Mouse (Mus musculus) spleen, adult 18-20 months (tissue): ENCODE data around the gene Filip1l.

Experiments used
- DNase-seq, 2 experiments: peaks; one replicate each; pipeline ENCODE4 v3.0.0; 2022; ENCODE audit warnings: mixed read lengths in 2 of 2

Filip1l gene

DNA sequence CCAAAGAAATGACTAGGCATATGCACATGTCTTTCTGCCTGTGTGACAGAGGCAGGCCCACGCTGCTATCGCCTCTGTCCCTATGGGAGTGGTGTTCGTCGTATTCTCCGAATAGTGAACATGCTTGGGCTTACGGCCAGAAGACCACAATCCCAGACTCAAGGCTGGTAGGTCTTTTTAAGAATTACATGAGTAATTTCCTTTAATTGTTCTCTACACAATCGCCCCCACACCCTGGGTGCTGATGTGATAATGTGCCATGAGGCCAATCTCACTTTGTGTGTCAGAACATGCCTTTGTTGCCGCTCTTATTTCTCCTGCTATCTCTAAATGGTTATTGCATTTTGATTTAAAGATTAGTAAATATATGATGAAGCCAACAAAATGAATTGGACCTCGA, 132.4 kb downstream of the Filip1l start:
- no peak for DNase-seq

DNA sequence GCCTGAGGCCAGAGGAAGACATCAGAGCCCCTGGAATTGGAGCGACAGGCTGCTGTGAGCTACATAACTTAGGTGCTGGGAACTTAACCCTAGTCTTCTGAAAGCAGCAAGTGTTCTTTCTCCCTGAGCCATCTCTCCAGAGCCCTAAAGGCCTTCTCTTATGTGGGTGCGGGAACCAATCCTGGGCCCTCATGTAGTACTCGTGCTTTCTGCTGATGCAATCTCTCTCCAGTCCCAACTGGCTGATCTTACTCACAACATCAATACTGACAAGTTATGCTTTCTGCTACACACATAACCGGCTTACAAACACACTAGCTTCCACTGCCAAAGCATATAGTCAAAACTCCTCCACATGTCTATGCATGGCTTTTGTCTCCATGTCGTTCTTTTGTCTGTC, 133.4 kb downstream of the Filip1l start:
- DNase-seq, result no peak

DNA sequence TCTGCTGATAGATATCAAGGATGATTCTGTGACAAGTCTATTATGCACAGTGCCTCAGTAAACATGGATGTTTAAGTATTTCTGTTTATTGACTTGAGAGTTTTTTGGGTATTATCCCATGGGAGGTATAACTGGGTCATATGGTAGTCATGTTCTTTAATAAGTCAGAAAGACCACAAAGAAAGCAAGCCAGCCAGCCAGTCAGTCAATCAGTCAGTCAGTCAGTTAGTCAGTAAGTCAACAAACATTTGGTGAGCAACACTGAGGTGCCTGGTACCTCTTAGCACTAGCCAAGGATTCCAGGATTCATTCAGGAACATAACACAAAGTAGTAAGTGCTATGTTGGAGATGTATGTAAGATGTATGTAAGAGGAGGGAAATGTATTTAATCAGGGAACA, 135.8 kb downstream of the Filip1l start:
- no peak for DNase-seq

DNA sequence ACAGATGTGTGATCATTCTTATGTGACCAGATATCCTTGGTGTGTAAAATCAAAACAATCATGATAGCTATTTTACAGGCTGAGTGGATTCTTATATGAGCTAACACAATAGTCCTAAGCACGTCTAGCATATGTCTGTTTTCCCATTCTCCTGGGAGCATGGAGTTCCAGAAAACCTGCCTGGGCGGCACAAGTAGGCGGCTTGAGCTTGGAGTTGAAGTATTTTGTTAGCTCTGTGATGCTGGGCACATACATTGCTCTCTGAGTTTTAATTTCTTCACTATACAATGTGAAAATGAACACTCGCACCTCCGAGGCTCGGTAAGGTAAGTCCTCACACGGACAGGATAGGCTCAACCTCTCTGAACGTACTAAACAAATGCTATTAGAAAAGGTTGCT, 137.8 kb downstream of the Filip1l start:
- no peak for DNase-seq

DNA sequence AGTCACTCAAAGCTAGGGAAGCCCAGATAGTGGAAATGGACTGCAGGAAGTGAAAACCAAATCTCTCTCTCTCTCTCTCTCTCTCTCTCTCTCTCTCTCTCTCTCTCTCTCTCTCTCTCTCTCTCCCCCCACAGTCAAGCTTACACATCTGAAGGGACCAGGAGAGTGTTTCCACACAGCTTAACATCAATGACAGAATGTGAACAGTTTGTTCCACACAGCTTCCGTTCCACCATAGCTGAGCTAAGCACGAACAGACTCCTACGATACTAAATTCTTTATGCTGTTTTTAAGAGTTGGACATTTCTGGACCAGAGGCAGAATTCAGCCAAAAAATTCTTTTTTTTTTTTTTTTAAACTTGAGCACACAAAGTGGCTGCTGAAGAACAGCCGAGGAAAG, 139.0 kb downstream of the Filip1l start:
- no peak for DNase-seq

DNA sequence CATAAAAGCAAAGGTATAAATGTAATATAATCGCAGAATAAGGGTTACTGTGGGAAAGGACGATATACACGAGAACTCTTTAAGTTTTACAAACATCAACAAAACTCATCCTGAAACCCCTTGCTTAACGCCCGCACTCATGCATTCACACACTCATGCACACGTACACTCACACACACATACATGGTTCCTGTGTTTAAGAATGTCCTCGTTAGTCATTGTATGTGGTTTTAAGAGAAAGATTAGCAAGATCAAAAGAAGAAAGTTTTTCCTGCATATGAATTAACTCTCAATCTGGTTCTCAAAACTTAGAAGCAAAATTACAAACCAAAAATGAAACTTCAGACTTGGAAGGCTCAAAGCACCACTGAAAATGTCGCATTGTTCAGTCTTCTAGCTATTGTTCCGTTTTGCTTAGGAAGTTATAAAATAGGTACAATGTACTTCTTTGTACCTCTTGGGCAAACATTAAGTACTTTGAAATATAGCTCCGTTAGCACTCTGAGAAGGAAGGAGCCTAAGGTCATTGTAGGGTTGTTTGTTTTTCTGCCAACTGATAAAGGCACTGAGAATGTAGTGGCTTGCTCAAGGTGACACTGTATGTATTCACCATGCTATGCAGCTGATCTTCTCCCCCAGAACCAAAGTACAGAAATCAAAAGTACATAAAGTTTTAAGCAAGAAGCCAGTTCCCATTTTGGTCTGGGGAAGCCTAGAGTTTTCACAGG, 142.7 kb downstream of the Filip1l start:
- no peak for DNase-seq

DNA sequence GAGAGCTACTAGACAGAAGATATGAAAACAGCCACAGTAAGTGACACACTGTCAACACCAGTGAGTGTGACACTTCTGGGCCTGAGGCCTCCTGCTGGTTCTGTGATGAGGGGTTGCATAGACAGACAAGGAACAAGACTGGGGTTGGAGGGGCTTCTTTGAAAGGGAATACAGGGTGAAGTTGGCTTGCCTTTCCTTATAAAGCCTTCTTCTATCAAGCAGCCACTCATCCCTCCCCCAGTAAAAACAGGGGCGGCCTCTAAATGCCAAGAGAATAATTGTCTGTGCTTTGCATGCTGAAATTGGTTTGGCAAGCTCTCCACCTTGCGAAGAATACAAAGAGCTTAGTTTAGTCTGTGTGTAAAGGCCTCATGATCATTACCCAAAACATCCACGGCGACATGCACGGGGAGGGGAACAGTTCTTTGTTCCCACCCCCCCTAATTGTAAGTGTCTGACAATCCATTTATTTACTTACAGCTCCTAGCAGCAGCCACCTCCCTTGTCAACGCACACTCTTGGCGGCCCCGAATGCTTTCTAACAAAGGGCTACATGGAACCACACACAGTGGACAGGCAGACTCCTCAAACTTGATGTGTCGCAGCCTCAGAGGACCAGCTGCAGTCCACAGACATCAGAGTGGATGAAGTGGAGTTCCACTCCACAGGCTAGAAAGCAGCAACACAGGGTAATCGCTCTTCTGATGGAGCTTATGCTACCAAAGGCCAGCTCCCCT, 143.7 kb downstream of the Filip1l start:
- DNase-seq, result no peak

DNA sequence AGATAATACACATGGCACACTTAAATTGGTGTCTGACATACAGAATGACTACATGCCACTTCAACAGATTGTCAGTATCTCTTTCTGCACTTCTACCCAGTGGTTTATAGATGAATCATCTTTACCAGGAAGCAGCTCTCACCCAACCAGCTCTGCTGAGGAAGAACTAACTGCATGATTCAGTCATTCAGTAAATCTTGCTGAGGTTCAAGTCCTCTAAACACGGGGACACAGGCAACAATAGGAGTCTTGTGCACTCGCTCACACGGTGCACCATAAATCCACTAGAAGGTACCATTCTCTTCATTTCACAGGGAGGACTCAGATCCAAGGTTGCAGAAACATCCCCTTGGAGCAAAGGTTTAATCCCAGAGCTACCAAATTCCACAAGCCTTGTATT, 148.0 kb downstream of the Filip1l start:
- no peak for DNase-seq

DNA sequence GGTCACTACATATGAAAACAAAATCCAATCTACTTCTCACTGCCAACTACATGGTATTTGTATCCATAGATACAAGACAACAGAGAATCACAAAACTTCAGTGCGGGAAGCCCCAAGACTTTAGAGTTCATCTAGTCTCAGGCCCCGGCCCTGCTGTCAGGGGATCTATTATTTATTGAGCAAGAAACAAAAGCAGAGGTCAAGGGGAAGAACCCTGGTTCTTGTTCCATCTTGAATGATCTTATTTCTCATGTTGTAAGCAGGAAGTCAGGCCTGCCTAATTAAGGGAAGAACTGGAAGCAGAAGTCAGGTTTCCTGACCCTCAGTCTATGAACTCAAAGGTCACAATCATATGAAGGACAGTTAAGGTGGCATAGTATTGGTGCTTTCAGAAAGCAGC, 149.3 kb downstream of the Filip1l start:
- no peak for DNase-seq

DNA sequence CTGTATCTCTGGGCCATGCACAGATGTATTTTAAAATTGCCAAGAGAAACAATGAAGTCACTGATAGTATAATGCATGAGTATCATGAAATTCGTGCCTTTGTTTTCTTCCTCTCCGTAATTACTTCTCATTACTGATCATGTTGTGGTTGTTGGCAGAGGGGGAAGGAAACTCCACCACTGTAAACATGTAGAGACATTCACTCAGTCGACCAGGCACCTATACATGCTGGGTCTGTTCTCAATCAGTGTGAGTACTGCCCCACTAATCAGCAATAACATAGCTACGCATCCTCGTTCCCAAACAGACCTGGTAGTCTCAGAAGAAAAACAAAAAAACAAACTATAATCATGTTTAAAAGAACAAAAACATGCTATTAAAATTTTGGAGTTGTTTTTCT, 149.9 kb downstream of the Filip1l start:
- no peak for DNase-seq

DNA sequence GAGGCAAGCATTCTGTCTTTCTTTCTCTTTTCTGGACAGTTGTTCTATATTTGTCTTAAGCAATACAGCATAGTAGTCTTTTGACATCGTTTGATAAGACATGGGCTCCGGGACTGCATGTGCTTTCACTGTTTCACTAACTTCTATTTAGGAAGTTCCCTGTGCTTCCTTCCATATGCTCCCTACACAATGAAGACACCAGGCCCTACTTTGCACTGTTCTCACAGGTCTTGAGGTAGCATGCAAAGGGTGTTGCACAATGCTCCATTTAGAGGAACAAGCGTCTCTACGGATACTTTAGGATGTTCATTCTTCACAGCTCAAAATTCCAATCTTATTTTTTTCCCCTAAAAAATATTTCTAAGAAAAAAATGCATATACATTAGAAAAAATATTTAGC, 151.8 kb downstream of the Filip1l start:
- no peak for DNase-seq

DNA sequence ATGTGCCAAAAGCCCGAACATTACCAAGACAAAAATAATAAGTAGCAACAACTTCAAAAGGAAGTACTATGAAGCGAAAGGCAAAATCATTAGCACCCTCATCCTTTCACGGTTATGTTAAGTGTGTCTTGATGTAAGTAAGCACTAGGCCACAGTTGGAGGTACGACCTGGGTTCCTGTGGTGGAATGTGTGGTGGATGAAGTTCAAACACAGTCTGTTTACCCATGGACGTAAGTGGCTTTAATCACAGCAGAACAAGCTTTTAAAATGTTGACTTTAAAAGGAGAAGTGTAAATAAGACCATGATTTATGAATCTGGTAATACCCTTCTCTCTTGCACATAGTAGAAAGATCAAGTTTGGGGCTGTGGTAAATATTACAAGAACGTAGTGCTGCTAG, 153.2 kb downstream of the Filip1l start:
- DNase-seq, result no peak

DNA sequence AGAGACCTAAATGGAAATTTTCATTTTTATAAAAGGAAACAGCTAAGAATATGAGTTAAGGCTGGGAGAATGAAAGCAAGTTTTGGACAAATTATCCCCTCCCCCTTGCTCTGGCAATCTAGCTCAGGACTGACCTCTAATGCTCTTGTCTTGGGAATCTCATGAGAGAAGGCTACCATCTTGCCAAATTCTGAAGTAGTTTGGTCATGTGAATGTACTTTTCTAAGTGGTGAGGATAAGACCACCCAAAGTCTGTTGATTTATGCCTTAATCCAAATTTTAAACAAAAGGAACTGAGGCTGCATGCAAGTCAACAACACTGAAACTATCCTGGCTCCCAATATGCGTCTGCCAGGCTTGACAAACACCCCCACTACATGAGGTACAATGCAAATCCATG, 155.5 kb downstream of the Filip1l start:
- DNase-seq, result no peak

DNA sequence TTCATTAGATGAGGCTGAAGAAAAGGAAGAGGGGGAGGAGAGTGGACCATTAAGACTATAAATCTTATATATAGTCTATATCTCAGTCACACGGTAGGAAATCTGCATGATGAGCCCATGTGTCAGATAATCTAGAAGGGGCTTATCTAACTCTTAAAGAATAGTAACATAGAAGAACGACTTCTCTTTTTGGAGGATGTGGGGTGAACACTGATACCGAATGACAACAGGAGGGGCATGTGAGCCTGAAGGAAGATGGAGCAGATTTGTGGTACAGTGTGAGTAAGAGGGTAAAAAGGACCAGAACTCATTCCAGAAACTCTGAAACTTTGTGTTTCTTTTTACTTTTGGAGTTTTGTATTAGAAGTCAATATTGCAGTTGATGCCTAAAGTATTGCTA, 156.2 kb downstream of the Filip1l start:
- no peak for DNase-seq

DNA sequence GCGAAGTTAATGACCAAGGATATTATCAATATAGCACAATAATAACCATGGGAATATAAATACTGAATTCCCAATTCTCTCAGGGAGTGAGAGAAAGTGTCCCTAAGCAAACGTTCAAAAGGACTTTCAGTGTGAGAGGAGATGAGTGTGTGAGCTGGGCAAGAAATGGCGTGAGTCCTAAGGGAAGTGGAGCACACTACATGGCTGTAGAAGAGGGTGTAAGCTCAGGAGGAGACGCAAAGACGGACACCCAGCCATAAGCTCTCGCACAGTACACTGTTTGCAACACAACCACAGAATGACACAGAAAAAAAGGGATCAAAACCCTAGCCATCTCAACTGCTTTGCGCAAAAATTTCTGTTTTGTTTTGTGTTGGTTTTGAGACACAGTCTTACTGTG, 160.7 kb downstream of the Filip1l start:
- DNase-seq, result no peak

DNA sequence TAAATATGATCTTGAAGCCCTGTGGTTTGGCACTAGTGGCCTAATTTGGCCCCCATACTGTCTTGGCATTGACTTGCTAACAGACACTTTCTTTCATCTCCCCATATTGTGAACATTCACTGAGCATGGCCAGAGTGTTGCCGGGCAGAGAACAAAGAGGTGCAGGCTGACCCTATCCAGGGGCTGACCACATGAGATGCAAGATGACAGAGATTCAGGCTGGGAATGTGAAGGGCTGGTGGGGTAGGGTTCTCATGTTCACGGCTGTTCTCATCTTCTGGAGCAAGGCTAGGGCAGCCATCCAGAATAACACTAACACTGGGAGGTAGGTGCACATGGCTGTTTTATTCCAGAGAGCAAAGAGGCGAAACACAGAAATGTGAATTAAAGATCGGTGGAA, 161.5 kb downstream of the Filip1l start:
- no peak for DNase-seq

DNA sequence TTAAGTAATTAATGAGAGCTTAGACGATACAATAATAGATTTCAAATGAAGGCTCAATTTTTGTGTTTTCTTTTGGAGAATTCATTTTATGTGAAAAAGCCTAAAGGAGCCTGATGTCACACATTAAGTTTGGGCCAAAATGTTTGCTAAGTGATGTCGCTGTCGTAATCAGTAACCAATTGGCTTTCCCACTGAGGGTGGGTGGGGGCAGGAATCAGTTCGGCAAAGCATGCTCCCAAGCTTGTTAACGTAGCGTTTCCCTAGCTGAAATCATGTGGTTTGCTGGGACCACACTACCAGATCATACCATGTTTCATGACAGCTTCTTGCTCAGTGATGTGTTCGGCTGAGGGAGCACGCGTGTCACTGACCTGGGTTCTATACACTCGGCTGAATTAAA, 162.7 kb downstream of the Filip1l start:
- no peak for DNase-seq

DNA sequence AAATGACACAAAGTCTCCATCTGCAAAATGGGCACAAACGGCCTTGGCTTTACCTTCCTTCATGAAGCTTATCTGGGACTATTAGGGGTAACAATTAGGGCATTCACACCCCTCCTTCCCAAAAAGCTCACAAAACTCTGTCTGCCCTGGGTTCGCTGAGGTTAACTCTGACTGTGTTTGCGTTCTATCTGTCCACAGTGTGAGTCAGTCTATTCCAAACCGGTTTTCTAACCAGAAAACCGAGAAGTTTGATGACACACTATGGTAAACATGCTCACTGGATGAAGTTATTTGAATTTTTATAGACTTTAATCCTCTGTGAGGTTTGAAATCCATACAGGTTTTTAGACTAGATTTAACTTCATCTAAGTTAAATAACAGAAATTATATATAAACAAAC, 172.2 kb downstream of the Filip1l start:
- DNase-seq, result no peak

DNA sequence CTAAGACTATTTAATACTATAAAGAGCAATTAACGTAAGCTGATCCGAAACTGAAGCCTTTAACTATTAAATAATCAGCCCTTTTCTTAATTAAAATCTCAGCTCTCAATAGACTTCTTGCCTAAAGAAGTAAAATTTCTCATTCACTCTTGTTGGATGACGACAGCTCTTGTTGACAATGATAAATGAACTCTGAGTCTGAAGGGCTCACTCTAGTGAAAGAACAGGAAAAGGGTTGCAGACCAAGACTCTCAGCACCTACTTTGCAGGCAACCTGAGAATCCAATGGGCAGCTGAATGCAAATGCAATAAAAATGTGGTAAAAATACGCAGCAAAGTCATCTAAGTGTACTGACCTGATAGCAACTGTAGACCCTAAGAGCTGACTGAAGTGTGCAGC, 172.6 kb downstream of the Filip1l start:
- DNase-seq, result no peak

DNA sequence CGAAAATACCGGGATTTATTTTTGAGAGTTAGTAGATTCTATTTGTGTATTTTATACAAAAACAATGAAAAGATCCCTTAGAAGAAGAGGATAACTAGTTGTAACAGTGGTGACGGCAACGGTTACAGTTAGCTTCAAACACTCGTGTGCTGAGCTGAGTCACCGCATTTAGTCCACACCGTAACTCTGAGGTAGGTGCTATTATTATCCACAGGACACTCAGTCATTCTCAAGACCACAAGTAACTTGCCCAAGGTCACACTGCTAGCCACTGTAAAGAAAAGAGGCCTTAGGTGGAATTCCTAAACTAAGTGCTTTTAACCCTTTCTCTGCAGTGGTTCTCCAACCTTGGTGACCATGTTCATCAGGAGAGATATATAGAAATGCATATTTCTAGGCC, 174.0 kb downstream of the Filip1l start:
- no peak for DNase-seq

DNA sequence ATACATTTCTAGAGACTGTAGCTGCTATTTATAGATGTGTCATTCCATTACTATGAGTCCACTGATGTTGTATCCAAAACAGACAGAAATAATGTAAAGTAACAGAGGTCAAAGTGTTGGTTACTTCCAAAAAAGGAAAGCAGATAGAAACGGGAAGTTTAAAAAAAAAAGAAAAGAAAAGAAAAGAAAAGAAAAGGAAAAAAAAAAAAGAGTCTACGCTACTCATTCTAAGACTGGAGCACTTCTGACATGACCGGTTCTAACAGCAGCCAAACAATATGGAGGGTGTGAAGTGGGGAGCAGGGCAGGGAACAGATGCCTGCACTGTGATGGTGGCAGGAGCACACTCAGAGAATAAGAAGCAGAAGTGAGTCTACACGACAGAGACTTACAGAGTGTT, 175.6 kb downstream of the Filip1l start:
- no peak for DNase-seq

DNA sequence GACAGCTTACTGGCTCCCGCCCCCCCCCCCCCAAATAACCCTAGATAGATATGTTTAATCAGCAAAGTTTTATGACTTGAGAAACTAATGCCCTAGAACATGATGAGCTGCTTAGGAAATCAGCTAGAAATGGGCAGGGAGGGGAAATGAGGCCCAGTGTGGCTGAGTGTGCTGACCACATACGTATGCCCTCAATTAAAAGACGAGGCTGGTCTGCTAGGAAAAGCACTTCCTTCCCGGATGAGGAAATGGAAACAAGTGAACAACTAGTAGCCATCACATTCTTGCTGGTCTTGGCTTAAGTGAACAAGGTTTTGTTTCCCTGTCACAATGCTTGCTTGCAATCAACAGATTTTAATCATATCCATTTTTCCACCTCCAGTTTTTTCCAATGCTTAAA, 177.7 kb downstream of the Filip1l start:
- no peak for DNase-seq

DNA sequence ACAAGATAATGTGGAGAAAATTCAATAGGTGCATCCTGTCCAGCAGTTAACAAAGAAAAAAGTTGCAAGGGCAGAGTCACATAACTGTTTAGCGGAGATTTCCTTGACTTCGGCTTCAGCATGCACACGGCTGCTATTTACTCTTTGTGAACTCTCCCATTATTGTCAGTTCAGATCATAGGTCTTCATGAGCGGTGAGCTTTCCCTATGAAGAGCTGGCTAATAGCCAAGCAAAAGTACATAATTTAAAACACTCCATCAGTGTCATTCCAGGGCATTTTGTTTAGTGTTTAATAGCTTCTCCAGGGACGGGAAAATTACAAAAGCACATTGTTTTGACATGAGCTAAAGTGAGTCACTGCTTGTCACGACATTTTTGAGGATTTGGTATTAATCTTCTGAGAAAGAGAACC, 179.2 kb downstream of the Filip1l start:
- DNase-seq, result no peak

DNA sequence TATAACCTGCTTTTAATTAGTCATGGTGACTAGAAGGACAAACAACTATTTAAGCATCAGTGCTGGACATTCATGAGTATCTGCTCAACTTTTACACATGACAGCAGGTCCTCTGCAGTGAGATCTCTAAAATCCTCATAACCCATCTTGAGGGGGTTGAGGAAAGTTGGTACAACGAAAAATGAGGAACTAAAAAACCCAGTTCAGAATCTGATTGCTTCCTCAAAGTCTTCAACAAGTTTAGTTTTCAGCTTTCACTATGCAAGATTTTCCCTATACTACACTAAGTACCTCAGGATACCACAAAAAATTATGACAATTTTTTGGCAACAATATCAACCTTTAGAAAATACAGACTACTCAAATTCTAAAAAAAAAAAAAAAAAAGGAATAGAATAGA, 181.5 kb downstream of the Filip1l start:
- no peak for DNase-seq

DNA sequence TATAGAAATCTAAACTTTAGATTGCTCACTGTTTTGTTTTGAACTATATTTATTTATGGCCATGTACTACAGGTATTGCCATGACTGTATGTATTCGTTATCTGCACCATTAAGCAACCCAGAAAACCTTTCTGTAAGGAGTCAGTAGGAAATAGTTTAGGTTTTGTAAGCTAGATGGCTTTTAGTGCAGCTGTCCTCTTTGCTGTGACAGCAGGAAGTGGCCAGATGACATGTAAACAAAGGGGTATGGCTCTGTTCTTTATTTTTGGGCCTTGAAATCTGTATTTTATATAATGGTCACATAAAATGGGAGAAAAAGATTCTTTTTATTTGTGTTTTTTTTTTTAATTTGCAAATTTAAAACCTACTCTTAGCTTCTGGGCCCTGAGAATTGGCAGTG, 181.9 kb downstream of the Filip1l start:
- DNase-seq, result no peak
